Mouse (Mus musculus): ENCODE measurements at regions not wholly inside any gene's neighbourhood (a gene's known extent, or its start where the extent isn't known, plus 50 kb on each side); places are given as distances from the start of the nearest gene placed in this dataset.

DNA sequence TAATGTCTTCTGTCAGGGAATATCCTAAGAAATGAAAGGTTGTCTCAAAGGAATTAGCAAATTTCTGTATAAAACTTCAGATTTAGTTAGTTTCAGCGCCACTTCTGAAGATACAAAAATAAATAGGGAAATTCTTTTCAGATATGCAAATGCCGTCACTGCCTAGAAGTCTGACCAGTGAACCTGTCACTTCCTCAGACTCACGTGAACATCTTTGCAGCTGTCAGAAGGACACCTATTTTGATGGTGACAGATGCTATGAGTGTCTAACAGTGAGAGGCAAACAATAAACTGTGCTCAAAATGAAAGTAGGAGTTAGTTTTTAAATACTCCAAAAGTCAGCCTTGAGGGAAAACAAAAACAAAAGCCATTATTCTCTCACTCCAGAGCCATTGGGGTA lies 57.5 kb upstream of the Igf1r start:
- Histone ChIP-seq H3K4me1 (replicated peaks; ENCODE audit: control insufficient read depth, insufficient read depth, low read length) (no peaks in the 10 kb centered on the region), H3K9me3 (ENCODE audit: control insufficient read depth, low read length) (no peaks in the 10 kb centered on the region), H3K36me3 (ENCODE audit: control insufficient read depth, insufficient read depth, low read length) (no peaks in the 10 kb centered on the region), H3K4me3 (ENCODE audit: low read depth, low read length) (no peak overlapping the region), H3K4me2 (no peak overlapping the region), H3K9ac (ENCODE audit: low read depth, low read length) (no peak overlapping the region), H3K27ac (ENCODE audit: low read depth, low read length) (no peak overlapping the region), H3K27me3 (replicated peaks; ENCODE audit: control insufficient read depth, insufficient read depth, low read length) (no peaks in the 10 kb centered on the region)
- 76% methylated on average over 3 of the region's 3 CpGs for WGBS
- ATAC-seq (replicated peaks; ENCODE audit: low FRiP score) (no peak), DNase-seq (ENCODE audit: low spot score) (no peak)

- DNase-seq (ENCODE audit: low spot score): no peak
- H3K4me2 ChIP-seq: no peak overlapping the region
- no peaks in the 10 kb centered on the region for H3K9me3 ChIP-seq (ENCODE audit: control insufficient read depth, low read length)
- H3K9ac ChIP-seq (ENCODE audit: low read depth, low read length): no peak overlapping the region
- 50% methylated on average over 3 of the region's 3 CpGs for WGBS
- no peak overlapping the region for H3K4me3 ChIP-seq (ENCODE audit: low read depth, low read length)
- H3K27ac ChIP-seq (ENCODE audit: low read depth, low read length): no peak overlapping the region
- no peaks in the 10 kb centered on the region for H3K4me1 ChIP-seq (replicated peaks; ENCODE audit: control insufficient read depth, insufficient read depth, low read length)
- no peak for ATAC-seq (replicated peaks; ENCODE audit: low FRiP score)
- no peaks in the 10 kb centered on the region for H3K27me3 ChIP-seq (replicated peaks; ENCODE audit: control insufficient read depth, insufficient read depth, low read length)
- no peaks in the 10 kb centered on the region for H3K36me3 ChIP-seq (ENCODE audit: control insufficient read depth, insufficient read depth, low read length)
Measured at GRCm38 (mm10) chr7:67892917-67893316, 59.7 kb upstream of the Igf1r start.

- H3K4me2 ChIP-seq: no peak overlapping the region
- no peaks in the 10 kb centered on the region for H3K9me3 ChIP-seq (ENCODE audit: control insufficient read depth, low read length)
- DNase-seq (ENCODE audit: low spot score) (no peak), ATAC-seq (replicated peaks; ENCODE audit: low FRiP score) (no peak)
- H3K27me3 ChIP-seq (replicated peaks; ENCODE audit: control insufficient read depth, insufficient read depth, low read length): no peaks in the 10 kb centered on the region
- 82% methylated on average over 6 of the region's 6 CpGs for WGBS
- H3K27ac ChIP-seq (ENCODE audit: low read depth, low read length): no peak overlapping the region
- no peak overlapping the region for H3K4me3 ChIP-seq (ENCODE audit: low read depth, low read length)
- no peaks in the 10 kb centered on the region for H3K36me3 ChIP-seq (ENCODE audit: control insufficient read depth, insufficient read depth, low read length)
- no peaks in the 10 kb centered on the region for H3K4me1 ChIP-seq (replicated peaks; ENCODE audit: control insufficient read depth, insufficient read depth, low read length)
- no peak overlapping the region for H3K9ac ChIP-seq (ENCODE audit: low read depth, low read length)
Measured at GRCm38 (mm10) chr7:67883040-67883439, 69.6 kb upstream of the Igf1r start.

- WGBS: 75% methylated on average over 8 of the region's 8 CpGs
Measured at GRCm38 (mm10) chr7:67882606-67883005, 70.0 kb upstream of the Igf1r start.

DNA sequence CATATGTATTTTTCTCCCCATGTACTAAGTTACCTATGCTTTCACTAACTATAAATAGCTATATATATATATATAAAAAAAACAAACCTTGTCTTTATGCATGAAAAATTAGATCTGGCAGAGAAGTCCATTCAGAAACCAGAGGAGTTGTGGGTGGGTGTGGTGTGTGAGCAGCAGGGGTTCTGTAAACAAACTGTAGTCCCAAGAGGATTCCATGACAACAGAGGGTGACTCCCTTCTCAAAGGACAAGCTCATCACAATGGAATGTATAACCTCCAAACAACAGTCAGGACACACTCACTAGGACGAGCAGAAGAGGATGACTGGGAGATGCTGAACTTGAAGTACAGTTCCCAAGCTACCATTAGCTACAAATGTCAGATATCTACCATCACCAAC lies 74.4 kb upstream of the Igf1r start:
- H3K9ac ChIP-seq (ENCODE audit: low read depth, low read length): no peak overlapping the region
- H3K4me3 ChIP-seq (ENCODE audit: low read depth, low read length): no peak overlapping the region
- no peaks in the 10 kb centered on the region for H3K4me1 ChIP-seq (replicated peaks; ENCODE audit: control insufficient read depth, insufficient read depth, low read length)
- H3K27me3 ChIP-seq (replicated peaks; ENCODE audit: control insufficient read depth, insufficient read depth, low read length): no peaks in the 10 kb centered on the region
- H3K4me2 ChIP-seq: no peak overlapping the region
- H3K36me3 ChIP-seq (ENCODE audit: control insufficient read depth, insufficient read depth, low read length): no peaks in the 10 kb centered on the region
- WGBS: 53% methylated on average over 1 of the region's 1 CpGs
- no peak for DNase-seq (ENCODE audit: low spot score)
- H3K9me3 ChIP-seq (ENCODE audit: control insufficient read depth, low read length): no peaks in the 10 kb centered on the region
- no peak for ATAC-seq (replicated peaks; ENCODE audit: low FRiP score)
- no peak overlapping the region for H3K27ac ChIP-seq (ENCODE audit: low read depth, low read length)

More at GRCm38 (mm10) chr7:67882606-67883005, 70.0 kb upstream of the Igf1r start:
- Histone ChIP-seq H3K4me3 (ENCODE audit: low read depth, low read length) (no peak overlapping the region), H3K9me3 (ENCODE audit: control insufficient read depth, low read length) (no peaks in the 10 kb centered on the region), H3K4me2 (no peak overlapping the region), H3K9ac (ENCODE audit: low read depth, low read length) (no peak overlapping the region), H3K27ac (ENCODE audit: low read depth, low read length) (no peak overlapping the region), H3K27me3 (replicated peaks; ENCODE audit: control insufficient read depth, insufficient read depth, low read length) (no peaks in the 10 kb centered on the region), H3K36me3 (ENCODE audit: control insufficient read depth, insufficient read depth, low read length) (no peaks in the 10 kb centered on the region), H3K4me1 (replicated peaks; ENCODE audit: control insufficient read depth, insufficient read depth, low read length) (no peaks in the 10 kb centered on the region)
- ATAC-seq (replicated peaks; ENCODE audit: low FRiP score) (no peak), DNase-seq (ENCODE audit: low spot score) (no peak)

- no peaks in the 10 kb centered on the region for H3K36me3 ChIP-seq (ENCODE audit: control insufficient read depth, insufficient read depth, low read length)
- ATAC-seq (replicated peaks; ENCODE audit: low FRiP score) (no peak), DNase-seq (ENCODE audit: low spot score) (no peak)
- H3K4me3 ChIP-seq (ENCODE audit: low read depth, low read length): no peak overlapping the region
- no peak overlapping the region for H3K27ac ChIP-seq (ENCODE audit: low read depth, low read length)
- H3K4me2 ChIP-seq: no peak overlapping the region
- H3K4me1 ChIP-seq (replicated peaks; ENCODE audit: control insufficient read depth, insufficient read depth, low read length): no peaks in the 10 kb centered on the region
- no peak overlapping the region for H3K9ac ChIP-seq (ENCODE audit: low read depth, low read length)
- no peaks in the 10 kb centered on the region for H3K9me3 ChIP-seq (ENCODE audit: control insufficient read depth, low read length)
- WGBS: 72% methylated on average over 3 of the region's 3 CpGs
- H3K27me3 ChIP-seq (replicated peaks; ENCODE audit: control insufficient read depth, insufficient read depth, low read length): no peaks in the 10 kb centered on the region
Measured at GRCm38 (mm10) chr7:67877587-67877986, 75.0 kb upstream of the Igf1r start.

- no peaks in the 10 kb centered on the region; the same call in 1 of the 2 replicates for H3K27me3 ChIP-seq (replicated peaks; ENCODE audit: control insufficient read depth, insufficient read depth, low read length)
- no peaks in the 10 kb centered on the region for H3K36me3 ChIP-seq (ENCODE audit: control insufficient read depth, insufficient read depth, low read length)
- H3K9me3 ChIP-seq (ENCODE audit: control insufficient read depth, low read length): no peaks in the 10 kb centered on the region
- no peak overlapping the region for H3K4me2 ChIP-seq
- H3K9ac ChIP-seq (ENCODE audit: low read depth, low read length): no peak overlapping the region
- DNase-seq (ENCODE audit: low spot score): no peak
- ATAC-seq (replicated peaks; ENCODE audit: low FRiP score): no peak
- H3K27ac ChIP-seq (ENCODE audit: low read depth, low read length): no peak overlapping the region
- no peaks in the 10 kb centered on the region for H3K4me1 ChIP-seq (replicated peaks; ENCODE audit: control insufficient read depth, insufficient read depth, low read length)
- no peak overlapping the region for H3K4me3 ChIP-seq (ENCODE audit: low read depth, low read length)
- WGBS: 38% methylated on average over 14 of the region's 14 CpGs
Measured at GRCm38 (mm10) chr7:67854080-67855022, 94.8 kb upstream of the Synm start.

DNA sequence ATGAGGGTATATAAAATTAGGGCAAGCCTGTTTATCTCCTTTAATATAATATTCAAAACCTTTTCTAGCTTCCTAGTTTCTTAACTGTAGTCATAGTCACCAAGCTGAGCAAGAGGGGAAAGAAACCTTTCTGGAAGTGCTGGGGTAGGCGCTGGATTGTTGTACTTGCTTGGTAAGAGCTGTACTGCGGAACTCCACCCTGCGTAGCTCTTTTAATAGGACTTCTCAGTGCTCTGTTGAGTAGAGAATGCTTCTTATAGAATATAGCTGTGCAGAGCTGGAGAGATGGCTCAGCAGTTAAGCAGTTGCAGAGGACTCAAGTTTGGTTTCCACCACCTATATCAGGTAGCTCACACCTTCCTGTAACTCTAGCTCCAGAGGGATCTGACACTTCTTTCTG lies 93.3 kb upstream of the Synm start:
- WGBS: 91% methylated on average over 3 of the region's 3 CpGs
- Histone ChIP-seq H3K36me3 (ENCODE audit: control insufficient read depth, insufficient read depth, low read length) (no peaks in the 10 kb centered on the region), H3K4me1 (replicated peaks; ENCODE audit: control insufficient read depth, insufficient read depth, low read length) (no peaks in the 10 kb centered on the region; the same call in 1 of the 2 replicates), H3K9ac (ENCODE audit: low read depth, low read length) (no peak overlapping the region), H3K27me3 (replicated peaks; ENCODE audit: control insufficient read depth, insufficient read depth, low read length) (peaks cover 10% of the 10 kb centered on the region), H3K9me3 (ENCODE audit: control insufficient read depth, low read length) (no peaks in the 10 kb centered on the region), H3K4me2 (no peak overlapping the region), H3K4me3 (ENCODE audit: low read depth, low read length) (no peak overlapping the region), H3K27ac (ENCODE audit: low read depth, low read length) (no peak overlapping the region)
- ATAC-seq (replicated peaks; ENCODE audit: low FRiP score) (no peak), DNase-seq (ENCODE audit: low spot score) (no peak)

- peak overlapping the region; percentile 43 for H3K4me3 ChIP-seq (ENCODE audit: low read depth, low read length)
- no peaks in the 10 kb centered on the region for H3K9me3 ChIP-seq (ENCODE audit: control insufficient read depth, low read length)
- H3K4me2 ChIP-seq: peak overlapping the region; percentile 67
- H3K9ac ChIP-seq (ENCODE audit: low read depth, low read length): peak overlapping the region; percentile 30; the same call in 1 of the 2 replicates
- H3K4me1 ChIP-seq (replicated peaks; ENCODE audit: control insufficient read depth, insufficient read depth, low read length): no peaks in the 10 kb centered on the region; the same call in 1 of the 2 replicates
- no peak overlapping the region for H3K27ac ChIP-seq (ENCODE audit: low read depth, low read length)
- no peaks in the 10 kb centered on the region for H3K36me3 ChIP-seq (ENCODE audit: control insufficient read depth, insufficient read depth, low read length)
- ATAC-seq (replicated peaks; ENCODE audit: low FRiP score) (no peak), DNase-seq (ENCODE audit: low spot score) (no peak)
- WGBS: 16% methylated on average over 7 of the region's 7 CpGs
- peaks cover 20% of the 10 kb centered on the region for H3K27me3 ChIP-seq (replicated peaks; ENCODE audit: control insufficient read depth, insufficient read depth, low read length)
Measured at GRCm38 (mm10) chr7:67849509-67849862, 89.9 kb upstream of the Synm start.

Data from liver, embryonic 11.5 days (tissue).